Mouse (Mus musculus) hindlimb bud, embryonic 11.5 days (tissue): ENCODE measurements at regions not wholly inside any gene's neighbourhood (a gene's known extent, or its start where the extent isn't known, plus 50 kb on each side); places are given as distances from the start of the nearest gene placed in this dataset.
"Not testable (repeated sequence)": the region's sequence is repeated elsewhere in the genome, so short reads cannot be mapped to it uniquely, and the experiment has no call there.

Experiments used
- DNase-seq: peaks from one replicate; pipeline ENCODE4 v3.0.0-alpha.2; 2012; ENCODE audit warnings: low read depth, low spot score; ENCODE audit errors: extremely low spot score

DNA sequence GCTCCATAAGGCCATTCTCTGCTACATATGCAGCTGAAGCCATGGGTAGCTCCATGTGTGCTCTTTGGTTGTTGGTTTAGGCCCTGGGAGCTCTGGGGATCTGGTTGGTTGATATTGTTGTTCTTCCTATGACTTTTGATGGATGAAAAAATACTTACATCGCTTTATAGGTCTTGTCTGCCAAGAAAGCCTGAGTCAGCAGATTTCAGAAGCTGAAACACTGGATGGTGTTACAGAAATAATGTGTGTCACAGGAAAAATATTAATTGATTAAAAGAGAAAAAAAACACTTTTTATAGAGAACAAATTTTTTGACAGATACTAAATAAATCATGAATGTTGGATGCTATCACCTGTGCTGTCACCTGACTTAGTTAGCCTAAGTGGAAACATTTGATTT lies 52.4 kb upstream of the Plxna2 start:
- DNase-seq = no peak

DNA sequence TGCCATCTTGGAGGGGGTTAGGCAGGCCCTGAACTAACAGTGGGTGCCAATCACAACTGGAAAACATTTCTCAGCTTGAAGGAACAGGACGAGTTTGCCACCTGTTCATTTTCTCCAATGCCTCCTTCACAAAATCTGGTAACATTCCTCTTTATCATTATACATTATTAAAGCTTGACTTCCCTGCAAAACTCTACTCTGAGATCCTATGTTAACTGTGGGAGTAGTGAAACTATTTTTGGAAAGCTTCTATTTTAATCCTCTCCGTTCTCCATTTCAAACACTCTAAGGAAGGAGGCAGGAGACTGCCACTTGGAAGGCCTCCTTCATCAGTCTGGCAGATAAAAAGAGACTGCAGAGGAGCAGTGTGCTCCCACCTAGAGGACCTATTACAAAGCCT lies 54.1 kb upstream of the Plxna2 start:
- DNase-seq = no peak

- no peak for DNase-seq
These were observed 56.9 kb upstream of the Plxna2 start for GRCm38 (mm10) chr1:194561098-194561497.

DNA sequence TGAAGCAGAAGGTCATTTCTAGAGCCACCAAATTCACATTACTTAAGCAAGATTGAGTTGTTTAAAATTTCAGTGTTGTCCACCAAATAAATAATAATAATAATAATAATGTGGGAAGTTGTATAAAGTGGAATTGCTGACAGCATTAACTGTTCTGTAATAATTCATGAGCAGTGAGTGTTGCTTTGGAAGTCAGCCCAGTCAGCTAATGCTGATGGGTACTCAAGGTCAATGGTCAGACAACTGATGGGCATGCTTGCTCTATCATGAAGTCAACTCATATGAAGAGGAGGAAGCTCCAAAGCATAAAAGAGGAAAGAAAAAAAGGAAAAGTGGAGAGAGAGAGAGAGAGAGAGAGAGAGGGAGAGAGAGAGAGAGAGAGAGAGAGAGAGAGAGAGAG lies 69.4 kb upstream of the Plxna2 start:
- DNase-seq = no peak

DNA sequence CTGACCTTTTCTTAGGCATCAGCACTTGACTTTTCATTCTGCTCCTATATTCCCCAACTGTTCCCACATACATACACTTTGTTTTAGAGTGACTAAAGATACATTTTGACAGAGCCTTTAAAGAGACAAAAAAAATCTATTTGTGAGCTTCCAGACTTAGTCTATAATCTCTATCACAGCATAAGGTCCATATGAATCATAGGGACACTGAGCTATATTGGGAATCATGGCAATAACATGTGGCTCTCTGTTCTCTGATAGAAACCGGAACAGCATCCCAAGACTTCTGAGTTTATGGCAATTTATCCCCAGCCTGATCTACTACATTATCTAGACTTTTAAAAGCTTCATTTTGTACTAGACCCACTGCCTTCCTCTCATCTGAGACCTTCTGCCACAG lies 69.8 kb upstream of the Plxna2 start:
- no peak for DNase-seq

DNA sequence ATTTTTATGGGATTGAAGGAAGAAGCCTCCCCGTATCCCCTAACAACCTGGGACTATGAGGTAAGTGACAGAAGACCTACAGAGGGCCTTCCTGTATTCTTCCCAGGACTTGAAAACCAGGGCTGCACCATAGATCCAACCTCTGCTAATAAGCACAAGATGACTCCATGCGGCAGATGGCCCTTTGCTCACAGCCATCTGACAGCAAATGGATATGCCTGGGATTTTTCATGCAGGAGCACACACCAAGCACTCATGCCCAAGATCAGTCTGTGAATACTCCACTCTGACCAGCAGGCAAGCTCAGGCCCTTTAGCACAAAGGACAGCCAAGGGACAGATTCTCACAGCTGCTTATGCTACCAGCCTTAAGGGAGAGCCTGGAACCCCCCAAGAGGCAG lies 77.1 kb upstream of the Plxna2 start:
- DNase-seq = no peak

GRCm38 (mm10) chr1:194527342-194528165 lies 90.5 kb upstream of the Plxna2 start:
- DNase-seq = no peak

GRCm38 (mm10) chr1:194524976-194525375 lies 93.0 kb upstream of the Plxna2 start:
- DNase-seq = no peak

- no peak for DNase-seq
These were observed 96.8 kb upstream of the Plxna2 start for GRCm38 (mm10) chr1:194521216-194521615.

DNA sequence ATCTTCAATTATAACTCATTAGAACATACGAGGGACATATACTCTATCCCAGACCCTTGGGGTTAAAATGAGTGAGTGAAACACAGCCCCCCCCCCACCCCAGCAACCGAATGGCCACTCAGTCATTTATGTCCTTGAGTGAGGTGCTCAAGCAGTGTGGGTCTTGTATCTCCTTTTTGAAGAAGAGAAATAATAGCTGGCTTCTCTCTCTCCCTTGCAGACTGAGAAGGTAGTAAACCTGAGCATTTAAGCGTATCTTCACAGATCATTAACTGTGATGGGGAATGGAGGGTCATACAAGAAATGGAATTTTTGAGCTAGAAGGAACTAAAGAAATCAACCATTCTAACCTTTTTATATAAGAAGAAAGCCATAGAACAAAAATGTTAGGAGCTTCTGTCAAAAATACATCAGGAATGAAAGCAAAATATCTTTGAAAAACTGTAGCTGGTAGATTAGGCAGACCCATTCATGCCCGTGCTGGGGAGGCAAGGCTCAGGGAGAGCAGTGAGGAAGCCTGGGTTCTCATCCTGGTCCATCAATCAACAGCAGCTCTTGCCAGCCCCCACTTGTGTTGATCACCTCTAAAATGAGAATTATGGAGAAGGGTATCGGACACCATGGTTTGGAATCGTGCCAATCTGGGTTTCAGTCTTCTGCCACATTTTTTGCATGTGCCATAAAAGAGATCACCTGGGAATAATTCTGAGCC lies 98.4 kb upstream of the Plxna2 start:
- DNase-seq = no peak

- DNase-seq = no peak
These were observed 101.9 kb upstream of the Plxna2 start for GRCm38 (mm10) chr1:194516136-194516535.

DNA sequence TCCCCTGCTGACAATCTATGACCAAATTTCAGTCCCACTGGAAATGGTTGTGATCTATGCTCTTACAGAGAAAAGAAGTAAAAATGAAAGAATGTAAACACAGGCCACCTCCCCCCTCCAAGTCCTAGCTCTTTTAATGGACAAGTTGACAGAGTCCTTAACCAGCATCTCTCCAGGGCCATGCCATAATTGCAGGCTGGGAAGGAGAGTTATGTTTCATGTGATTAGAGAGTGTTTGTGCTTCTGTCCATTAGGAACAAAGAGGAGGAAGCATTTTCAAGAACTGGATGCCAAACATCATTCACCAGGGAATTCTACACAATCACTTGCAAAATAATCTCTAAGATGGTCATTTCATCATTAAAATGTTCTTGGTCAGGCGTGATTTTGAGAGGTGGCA lies 109.7 kb upstream of the Plxna2 start:
- no peak for DNase-seq

DNA sequence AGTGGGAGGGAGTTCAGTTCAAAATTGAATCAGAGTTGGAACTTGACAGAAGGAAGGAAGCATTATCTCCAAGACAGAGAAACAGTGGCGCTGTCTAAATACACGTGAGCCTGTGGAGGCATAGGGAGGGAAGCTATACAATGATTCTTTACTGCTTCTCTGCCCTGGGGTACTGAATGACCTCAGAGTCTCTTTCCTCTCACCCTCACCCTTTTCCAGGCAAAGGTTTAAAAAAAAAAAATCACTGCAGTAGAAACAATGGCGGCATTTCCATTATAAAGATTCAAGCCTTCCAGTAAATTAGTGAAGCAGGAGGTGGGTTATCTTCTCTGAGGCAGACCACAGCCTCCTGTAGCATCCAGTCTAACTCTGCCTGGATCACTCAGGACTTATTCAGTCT lies 112.2 kb upstream of the Plxna2 start:
- no peak for DNase-seq

GRCm38 (mm10) chr1:194504207-194504606 lies 113.8 kb upstream of the Plxna2 start:
- no peak for DNase-seq

GRCm38 (mm10) chr1:194503517-194503916 lies 114.5 kb upstream of the Plxna2 start:
- DNase-seq = no peak

GRCm38 (mm10) chr1:194496424-194496823 lies 121.6 kb upstream of the Plxna2 start:
- no peak for DNase-seq

- DNase-seq = no peak
These were observed 126.9 kb upstream of the Plxna2 start for GRCm38 (mm10) chr1:194491111-194491510.

- no peak for DNase-seq
These were observed 129.9 kb upstream of the Plxna2 start for GRCm38 (mm10) chr1:194488126-194488525.

DNA sequence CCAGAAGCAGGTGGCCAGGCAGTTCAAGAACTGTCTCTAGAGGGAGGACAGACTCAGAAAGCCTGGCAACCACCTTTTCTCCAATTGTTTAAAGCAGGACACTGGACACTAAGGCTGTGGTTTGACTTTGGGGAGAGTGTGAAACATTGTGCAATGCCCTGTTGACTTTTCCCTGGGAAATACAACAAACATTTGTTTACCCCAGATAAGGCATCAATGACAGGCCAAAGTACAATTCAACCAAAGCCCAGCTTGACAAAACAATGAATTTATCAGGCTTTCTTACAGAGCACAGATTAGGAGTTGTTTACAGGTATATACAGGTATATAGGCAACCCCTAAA lies 135.3 kb upstream of the Plxna2 start:
- DNase-seq = no peak

DNA sequence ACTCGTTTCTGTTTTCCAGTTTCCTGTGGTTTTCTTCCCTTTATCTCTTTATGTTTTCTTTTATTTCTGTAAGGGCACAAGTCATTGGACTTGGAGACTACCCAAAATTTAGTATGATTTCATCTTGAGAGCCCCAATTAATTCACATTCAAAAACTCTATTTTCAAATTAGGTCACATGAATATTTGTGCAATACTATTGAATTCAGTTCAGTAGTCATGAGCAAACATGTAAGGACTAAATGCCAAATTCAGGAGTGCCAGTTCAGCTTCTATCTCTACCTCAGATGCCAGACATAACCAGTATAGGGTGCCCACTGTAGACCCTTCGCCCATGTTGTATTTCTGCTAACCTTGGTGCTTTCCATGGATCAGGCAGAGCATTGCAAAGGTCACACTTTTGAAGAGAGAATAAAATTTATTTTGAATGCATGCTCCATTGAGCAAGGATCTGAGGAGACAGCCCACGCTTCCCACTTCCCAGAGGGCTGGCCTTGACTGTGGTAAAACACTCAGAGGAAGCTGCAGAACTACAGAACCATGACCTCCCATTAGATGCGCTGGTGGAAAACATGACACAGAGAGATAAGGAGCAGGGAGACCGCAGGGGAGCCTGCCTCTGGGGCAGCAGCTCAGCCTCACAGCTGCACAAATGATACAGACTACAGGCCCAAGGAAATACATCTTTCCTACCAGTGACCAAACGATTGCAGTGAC lies 135.9 kb upstream of the Plxna2 start:
- no peak for DNase-seq

GRCm38 (mm10) chr1:194471281-194471680 lies 146.7 kb upstream of the Plxna2 start:
- not testable (repeated sequence) for DNase-seq

DNA sequence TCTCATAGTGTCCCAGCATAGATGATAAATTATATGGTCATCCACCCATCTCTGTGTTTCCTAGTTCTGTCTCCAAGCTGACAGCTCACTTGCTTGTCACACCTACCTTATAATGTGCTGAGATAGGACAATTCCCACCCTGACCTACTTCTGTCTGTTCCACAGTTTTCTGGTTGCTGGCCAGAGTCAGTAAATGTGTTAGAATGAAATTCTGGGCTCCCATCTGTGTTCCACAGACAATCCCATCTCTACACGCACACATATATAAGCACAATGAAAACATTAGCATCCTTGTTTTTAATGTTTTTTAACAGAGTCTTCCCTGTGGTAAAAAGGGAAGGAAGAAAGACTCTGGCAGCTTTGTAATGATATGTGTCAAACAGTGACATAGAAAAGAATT lies 165.5 kb upstream of the Plxna2 start:
- DNase-seq = no peak
